Mouse (Mus musculus) skeletal muscle tissue, adult 2 months (tissue): ENCODE results near the gene Lrit3.

ENCODE experiments used
- DNase-seq: peaks from one replicate; pipeline ENCODE4 v3.0.0-alpha.2; 2012; ENCODE audit warnings: low read depth, low spot score

Lrit3 gene

GRCm38 (mm10) chr3:129803765-129804164 is at the start of gene Lrit3:
Gene Lrit3 (minus strand): TSS chr3:129804030.
- DNase-seq: no peak

DNA sequence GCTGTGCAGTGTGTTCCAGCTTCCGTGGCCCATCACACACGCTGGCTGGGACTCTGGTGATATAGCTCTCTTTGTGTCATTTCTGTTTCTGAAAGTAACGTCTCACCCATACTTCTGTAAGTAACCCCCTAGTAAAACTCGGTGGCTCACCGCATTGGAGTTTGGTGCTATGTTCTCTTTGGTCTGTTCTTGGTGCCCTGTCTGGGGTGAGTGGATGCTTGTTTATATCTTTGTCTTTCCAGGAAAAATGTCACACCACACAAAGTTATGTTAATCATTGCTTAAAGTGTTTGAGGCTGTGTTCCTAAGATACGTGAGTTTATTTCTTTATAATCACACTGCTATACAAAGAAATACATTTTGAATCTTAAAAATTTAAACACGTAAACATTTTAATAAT is 43.0 kb upstream of the Lrit3 start:
- no peak for DNase-seq

- no peak for DNase-seq
These were observed 42.0 kb upstream of the Lrit3 start for GRCm38 (mm10) chr3:129845868-129846267.

GRCm38 (mm10) chr3:129838017-129838416 is 34.2 kb upstream of the Lrit3 start:
- no peak for DNase-seq

GRCm38 (mm10) chr3:129836965-129837364 is 33.1 kb upstream of the Lrit3 start:
- DNase-seq: no peak

DNA sequence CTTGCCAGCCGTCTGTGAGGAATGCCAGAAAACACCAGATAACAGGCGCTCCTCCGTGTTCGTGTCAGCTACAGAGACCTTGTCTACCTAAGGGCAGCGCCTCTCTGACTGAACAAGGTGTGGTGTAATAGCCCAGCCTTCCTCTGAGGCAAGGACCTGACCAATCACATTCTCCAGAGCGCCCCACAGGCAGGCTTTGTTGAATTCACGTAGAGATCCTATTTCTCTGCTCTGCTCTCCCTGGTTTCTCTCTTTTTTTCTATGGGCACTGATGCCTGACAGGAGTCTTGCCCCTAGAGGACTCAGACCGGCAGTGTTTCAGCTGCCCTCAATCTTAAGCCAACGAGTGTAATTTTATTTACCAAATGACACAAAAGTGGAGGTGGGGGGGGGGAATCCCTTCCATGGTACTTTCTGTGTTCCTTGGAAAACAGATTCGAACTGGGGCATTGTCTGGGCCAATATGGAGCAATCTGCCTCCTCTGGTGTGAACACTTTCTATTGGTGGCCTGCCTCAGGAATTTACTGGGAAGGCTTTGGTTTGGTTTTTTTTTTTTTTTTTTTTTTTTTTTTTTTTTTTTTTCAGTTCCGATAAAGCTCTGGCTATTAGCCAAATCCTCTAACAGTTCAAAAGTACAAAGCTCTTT is 32.3 kb upstream of the Lrit3 start:
- no peak for DNase-seq

DNA sequence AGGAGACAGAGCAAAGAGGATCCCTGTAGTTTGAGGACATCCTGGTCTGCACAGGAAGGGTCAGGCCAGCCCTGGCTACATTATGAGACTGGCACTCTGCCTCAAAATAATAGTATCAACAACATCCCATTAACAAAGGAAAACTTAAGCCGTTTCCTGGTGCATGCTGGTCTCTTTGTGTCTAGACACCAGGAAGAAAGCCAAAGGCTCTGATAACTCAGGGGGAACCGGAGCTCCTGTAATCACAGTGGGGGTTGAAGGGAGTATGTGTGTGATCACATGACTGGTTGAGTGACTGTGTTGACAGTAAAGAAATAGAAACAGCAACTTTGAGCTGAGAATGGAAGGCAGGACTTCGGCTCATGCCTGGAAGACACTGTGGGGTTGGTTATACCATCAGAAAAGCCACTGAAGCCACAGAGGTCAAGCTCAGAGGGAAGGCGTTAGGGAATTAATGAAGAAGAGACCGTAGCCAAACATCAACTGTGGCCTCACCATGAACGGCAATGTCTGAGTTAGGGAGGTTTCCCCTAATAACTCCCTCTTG is 31.6 kb upstream of the Lrit3 start, which contains the start of gene Cfi:
Gene Cfi (plus strand): TSS at position 497 of the 547 bp plus-strand sequence.
- no peak for DNase-seq

DNA sequence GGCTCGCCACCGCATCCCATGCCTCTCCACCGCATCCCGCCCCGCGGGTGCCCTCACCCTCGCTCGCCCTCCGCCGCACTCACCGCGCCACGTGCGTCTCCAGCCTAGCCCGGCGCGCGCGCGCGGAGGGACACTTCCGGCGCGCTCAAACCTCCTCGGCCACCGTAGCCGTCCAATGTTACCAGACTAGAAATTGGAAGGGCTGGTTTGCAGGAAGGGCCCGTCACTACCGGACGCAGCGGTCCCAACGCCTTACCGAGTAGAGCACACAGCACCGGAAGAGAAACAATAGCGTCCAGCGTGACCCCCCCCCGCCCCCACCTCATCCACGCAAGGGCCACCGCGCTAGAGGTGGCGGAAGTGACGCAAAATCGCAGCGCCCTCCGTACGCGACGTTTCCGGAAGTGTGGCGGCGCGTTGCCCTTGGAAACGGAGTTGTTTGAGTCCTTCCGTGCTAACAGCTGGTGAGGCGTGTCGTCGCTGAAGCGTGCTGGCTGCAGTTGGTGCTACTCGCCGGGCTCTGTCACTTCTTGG is 27.3 kb upstream of the Lrit3 start, which contains the start of gene Gar1:
Gene Gar1 (minus strand): TSS at position 362 of the 534 bp plus-strand sequence.
- peak; percentile 96 for DNase-seq

DNA sequence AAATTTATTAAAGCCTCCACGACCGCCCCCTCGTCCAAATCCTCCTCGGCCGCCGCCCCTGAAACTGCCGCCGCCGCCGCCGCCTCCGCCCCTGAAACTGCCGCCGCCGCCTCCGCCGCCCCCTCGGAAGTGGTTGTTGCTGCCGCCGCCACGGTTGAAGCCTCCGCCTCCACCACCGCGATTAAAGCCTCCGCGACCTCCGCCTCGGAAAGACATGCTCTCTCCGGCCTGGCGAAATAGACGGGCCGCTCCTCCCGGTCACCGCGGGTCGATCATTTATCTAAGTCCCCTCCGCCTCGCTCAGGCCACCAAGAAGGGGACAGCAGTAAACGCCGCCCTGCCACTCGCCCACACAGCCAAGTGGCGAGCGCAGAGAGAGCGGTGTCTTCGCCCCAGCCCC is 26.8 kb upstream of the Lrit3 start:
- no peak for DNase-seq

GRCm38 (mm10) chr3:129827691-129828090 is 23.9 kb upstream of the Lrit3 start:
- DNase-seq: no peak

DNA sequence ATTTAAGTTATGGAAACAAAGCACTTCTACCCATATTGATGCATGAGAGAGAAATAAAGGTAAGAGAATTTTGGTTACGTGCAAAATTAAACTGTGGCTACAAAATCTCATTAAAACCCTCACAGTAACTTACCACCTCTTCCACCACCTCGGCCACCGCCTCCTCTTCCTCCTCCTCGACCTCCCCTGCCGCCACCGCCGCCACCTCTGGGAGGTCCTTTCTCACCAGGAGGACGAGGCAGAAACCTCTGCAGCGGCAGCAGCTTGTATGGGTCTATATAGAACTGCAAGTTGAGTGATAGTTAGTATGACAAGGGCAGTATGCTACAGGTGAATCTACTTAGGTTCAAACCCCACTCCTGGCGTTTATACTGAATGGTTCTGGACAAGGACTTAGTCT is 22.9 kb upstream of the Lrit3 start:
- DNase-seq: no peak

DNA sequence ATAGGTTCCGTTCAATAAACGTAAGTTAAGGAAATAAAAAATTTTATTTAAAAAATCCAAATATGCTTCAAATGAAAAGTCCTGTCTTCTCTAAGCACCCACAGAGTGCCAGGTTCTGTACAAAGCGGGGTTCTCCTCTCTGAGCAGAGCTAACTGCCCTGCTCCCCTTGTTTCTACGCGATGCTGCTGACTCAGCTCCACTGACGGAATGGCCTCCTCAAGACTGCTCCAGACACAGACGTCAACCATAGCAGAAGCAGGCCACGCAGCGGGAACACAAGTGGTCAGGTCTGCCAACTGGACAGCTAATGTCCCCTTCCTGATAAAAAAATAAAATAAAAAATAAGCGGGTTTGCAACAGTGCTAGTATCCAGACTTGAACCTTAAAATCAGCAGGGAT is 21.1 kb upstream of the Lrit3 start:
- DNase-seq: no peak

GRCm38 (mm10) chr3:129824146-129824545 is 20.3 kb upstream of the Lrit3 start:
- DNase-seq: no peak

DNA sequence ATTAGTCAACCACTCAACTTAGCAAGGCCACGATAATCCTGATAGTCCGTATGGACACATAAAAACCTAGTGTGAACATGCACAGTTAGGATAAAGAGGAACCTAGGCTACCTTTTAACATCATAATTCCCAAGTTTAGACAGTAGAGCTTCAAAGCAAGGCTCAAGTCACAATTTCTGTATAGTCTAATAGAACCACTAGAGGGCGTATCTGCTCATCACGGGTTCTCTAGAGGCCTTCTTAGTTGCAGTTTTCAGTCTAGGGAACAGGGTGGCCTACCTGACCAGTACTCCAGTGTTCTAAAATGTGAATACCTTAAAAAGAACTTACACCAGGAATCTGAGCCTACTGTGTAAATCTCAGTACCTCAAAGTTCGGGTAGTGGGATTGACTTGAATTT is 19.5 kb upstream of the Lrit3 start:
- no peak for DNase-seq

- DNase-seq: no peak
These were observed 18.5 kb upstream of the Lrit3 start, which contains the start of gene Rrh for GRCm38 (mm10) chr3:129822206-129822775. Gene Rrh (minus strand): TSS chr3:129822587.

GRCm38 (mm10) chr3:129821736-129822135 is 17.9 kb upstream of the Lrit3 start:
- DNase-seq: no peak

DNA sequence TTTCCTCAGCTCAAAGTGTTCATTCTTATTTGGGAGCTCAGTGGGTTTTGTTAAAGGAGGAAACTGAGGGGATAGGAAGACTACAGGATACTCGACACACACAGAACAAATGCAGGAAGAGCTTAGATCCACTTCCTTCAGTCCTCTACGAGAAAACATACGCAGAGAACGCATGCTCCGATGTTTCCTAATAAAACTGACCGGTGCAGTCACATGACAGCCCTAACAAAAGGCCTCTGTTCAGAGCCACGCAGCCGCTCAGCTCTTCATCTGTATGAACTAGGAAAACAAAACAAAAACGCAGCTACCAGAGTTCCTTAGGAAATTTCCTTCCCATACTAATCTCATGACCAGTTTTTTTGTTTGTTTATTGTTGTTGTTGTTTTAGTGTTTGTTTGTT is 17.0 kb upstream of the Lrit3 start:
- DNase-seq: no peak

DNA sequence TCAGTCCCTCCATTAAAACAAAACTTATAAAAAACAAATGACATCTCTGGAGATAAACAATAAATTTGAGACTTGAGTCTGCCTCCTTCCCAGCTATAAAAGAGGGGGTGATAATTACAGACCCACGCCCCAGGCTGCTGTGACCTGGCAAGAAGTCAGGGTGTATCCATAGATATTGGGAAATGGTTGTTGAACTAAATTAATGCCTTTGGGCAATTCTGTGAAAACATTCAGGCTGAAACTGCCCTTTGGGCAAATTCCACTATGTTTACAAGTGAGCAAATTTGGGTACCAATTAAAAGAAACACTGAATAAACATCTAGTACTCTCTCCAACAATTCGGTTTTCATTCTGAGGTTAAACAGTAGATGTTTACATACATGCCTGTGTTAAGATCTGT is 4.8 kb downstream of the Lrit3 start:
- no peak for DNase-seq

GRCm38 (mm10) chr3:129798551-129798950 is 5.3 kb downstream of the Lrit3 start:
- no peak for DNase-seq

DNA sequence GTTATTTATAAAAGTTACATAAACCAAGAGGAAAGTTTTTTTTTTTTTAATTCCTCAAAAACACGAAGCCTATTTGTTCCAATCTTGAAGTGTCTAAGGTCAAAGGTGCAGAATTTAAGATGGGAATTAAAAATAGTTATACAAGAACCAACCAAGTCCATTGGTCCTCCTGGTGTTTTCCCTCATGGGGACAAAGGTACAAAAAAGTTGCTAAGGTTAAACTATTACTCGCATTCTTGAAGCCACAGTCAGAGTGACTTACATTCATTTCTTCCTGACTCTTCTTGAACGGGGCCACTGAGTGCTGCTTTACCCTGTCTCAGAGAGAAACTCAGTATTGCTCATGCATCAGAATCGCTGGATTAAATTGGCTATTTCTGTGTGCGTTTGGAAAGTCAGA is 6.5 kb downstream of the Lrit3 start:
- DNase-seq: no peak

DNA sequence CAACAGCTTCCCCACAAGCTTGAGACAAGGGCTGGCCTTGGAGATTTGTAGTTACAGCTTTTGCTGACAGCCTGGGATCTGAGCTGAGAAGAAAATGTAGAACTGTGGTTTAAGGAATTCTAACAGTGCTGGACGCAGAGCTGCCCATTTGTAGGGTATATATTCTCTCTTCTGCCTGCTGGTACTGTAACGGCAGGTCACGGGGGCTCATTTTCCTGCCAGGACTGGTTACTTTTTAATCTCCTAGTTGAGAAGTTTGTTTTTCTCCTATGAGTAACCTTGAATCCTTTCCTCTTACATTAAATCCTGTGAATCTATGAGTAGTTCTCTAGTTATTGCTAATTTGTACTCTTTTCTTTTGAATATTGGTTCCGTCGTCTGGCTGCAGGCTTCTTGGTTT is 10.0 kb downstream of the Lrit3 start:
- no peak for DNase-seq

DNA sequence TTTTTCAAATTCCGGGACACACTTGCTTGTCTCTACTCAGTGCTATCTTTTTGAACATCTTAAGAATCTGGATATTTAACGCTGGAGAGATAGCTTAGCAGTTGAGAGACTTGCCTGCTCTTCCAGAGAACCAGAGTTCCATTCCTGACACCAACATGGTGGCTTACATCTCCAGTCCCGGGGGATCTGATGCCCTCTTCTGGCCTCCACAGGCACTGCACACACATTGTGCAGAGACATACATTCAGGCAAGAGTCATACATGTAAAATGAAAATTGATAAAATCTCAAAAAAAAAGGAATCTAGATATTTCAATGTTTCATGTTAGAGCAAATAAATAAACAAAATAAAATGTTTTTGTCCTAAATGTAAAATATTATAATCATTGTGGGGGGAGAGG is 21.1 kb downstream of the Lrit3 start:
- DNase-seq: no peak

DNA sequence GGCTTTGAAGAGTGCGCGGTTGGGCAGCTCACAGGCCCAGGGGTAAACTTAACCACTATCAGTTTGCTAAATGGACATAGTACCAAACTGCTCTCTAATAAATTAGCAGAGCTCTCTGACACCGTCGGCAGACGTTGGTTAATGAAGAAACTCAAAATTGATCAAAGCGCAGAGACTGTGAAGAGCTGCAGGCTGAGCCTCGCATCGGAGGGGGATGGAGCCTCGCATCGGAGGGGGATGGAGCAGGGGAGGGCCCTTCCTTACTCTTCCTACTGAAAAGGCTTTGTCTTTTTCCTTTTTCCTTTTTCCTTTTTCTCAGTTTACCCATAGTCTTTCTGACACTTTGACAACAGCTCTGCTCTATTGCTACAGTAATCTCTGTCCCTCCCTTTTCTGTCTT is 22.4 kb downstream of the Lrit3 start:
- DNase-seq: no peak
